Mouse (Mus musculus): ENCODE measurements at regions not wholly inside any gene's neighbourhood (a gene's known extent, or its start where the extent isn't known, plus 50 kb on each side); places are given as distances from the start of the nearest gene placed in this dataset.

DNA sequence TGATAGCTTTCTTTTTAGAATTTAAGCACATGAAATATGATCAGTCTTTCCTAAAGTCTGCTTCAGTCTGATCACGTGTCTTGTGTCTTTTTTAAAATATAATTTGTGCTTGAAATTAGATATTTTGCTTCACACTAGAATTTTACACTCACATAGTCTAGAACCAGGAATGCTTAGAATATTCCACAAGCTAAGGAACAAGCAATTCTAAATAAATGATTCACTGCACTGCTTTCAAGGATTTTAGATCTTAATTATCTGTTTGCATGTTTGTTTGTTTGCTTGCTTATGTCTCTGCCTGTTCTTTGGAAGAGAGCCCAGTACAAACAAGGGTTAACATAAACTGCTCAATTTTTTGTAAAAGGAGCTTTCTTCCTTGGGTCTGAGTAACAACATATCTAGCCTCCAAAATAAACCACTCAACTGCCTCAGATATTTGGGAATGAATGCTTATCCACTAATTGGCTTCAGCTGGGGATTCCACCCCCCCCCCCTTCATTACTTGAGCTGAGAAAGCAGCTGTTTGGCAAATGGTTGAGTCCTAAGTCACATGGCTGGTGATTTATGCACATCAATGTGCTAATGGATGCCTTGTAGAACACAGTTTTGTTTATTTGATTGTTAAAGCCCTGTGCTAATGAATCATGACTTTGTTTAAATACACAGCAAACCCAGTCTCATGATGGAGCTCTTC is 463.9 kb downstream of the Rfpl4b start:
- TF ChIP-seq CTCF (IDR thresholded peaks at IDR 0.05; ENCODE audit: insufficient read depth, low read depth, low read length), result no peak
- no peak for TF ChIP-seq POLR2A (IDR thresholded peaks at IDR 0.05; ENCODE audit: insufficient read depth, low read depth, low read length)

Measured in olfactory bulb, adult 2 months (tissue).